Mouse (Mus musculus): ENCODE results near the gene Zfp2. TPM values are rescaled to one million over a fixed set of nuclear protein-coding genes. Genes with fewer than 3 reads are reported as not detected.

Zfp2 gene
- polyA plus RNA-seq, 1 experiment: 1.3 TPM

- H3K36me3 ChIP-seq (ENCODE audit: control insufficient read depth, insufficient read depth): no peaks in the 10 kb centered on the region
- no peak within 1 kb of the TSS for H3ac ChIP-seq (ENCODE audit: control insufficient read depth, insufficient read length)
- H3K79me2 ChIP-seq (ENCODE audit: control insufficient read depth, insufficient read depth): no peaks in the 10 kb centered on the region
- peaks cover 56% of the 10 kb centered on the region for H3K27me3 ChIP-seq (ENCODE audit: control insufficient read depth, insufficient read depth, insufficient read length)
- H3K4me3 ChIP-seq: no peak within 1 kb of the TSS
- H3K4me2 ChIP-seq (ENCODE audit: low read depth): no peak within 1 kb of the TSS
- TF ChIP-seq POLR2AphosphoS2 (IDR thresholded peaks at IDR 0.05; ENCODE audit: insufficient read length, low read depth) (no peak), MYOD1 (IDR thresholded peaks at IDR 0.05; ENCODE audit: control insufficient read depth in 1 of 3, insufficient read length in 2 of 3, low read depth in 2 of 3) (no peak), E2F4 (IDR thresholded peaks at IDR 0.05; ENCODE audit: insufficient read depth) (no peak), POLR2A (IDR thresholded peaks at IDR 0.05; ENCODE audit: insufficient read length, low read depth) (no peak), TCF12 (IDR thresholded peaks at IDR 0.05; ENCODE audit: insufficient read depth, poor library complexity, severe bottlenecking) (no peak), REST (IDR thresholded peaks at IDR 0.05; ENCODE audit: insufficient read depth, insufficient read length) (no peak), CEBPB (IDR thresholded peaks at IDR 0.05; ENCODE audit: insufficient read depth, poor library complexity, severe bottlenecking) (no peak), USF1 (IDR thresholded peaks at IDR 0.05; ENCODE audit: low read depth) (no peak), MAX (IDR thresholded peaks at IDR 0.05; ENCODE audit: low read depth) (no peak), SRF (IDR thresholded peaks at IDR 0.05; ENCODE audit: control insufficient read depth, insufficient read length, low read depth) (no peak), TCF3 (IDR thresholded peaks at IDR 0.05; ENCODE audit: insufficient read length, low read depth) (no peak), MYOG (IDR thresholded peaks at IDR 0.05; ENCODE audit: control insufficient read depth in 1 of 3, insufficient read depth in 1 of 3, insufficient read length in 2 of 3, low read depth in 2 of 3) (no peak)
Measured at GRCm38 (mm10) chr11:50850177-50850735, 65.7 kb downstream of the Zfp2 start, which contains the start of gene Grm6. Gene Grm6, plus strand, starts transcription at chr11:50850685.

DNA sequence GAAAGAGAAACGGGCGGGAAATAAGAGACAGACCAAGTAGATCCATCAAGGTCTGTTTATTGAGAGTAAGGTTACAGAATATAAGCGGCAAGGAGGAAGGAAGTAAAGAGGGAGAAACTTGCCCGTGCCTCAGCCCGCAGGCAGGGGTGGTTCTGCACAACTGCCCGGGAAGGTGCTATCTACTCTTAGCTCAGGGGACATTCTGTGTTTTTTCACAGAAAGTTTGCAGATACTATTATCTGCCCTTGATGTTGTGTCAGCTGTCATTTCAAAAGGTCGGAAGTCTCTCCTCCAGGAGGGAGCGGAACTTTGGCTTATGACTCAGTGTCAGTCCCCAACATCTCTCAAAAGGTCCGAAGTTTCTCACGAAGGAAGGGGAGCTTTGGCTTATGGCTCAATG lies 66.7 kb downstream of the Zfp2 start:
- H3ac ChIP-seq (ENCODE audit: control insufficient read depth, insufficient read length): no peak overlapping the region
- no peak overlapping the region for H3K4me2 ChIP-seq (ENCODE audit: low read depth)
- H3K4me3 ChIP-seq: no peak overlapping the region
- no peaks in the 10 kb centered on the region for H3K36me3 ChIP-seq (ENCODE audit: control insufficient read depth, insufficient read depth)
- peaks cover 65% of the 10 kb centered on the region for H3K27me3 ChIP-seq (ENCODE audit: control insufficient read depth, insufficient read depth, insufficient read length)
- TF ChIP-seq TCF12 (IDR thresholded peaks at IDR 0.05; ENCODE audit: insufficient read depth, poor library complexity, severe bottlenecking) (no peak), MAX (IDR thresholded peaks at IDR 0.05; ENCODE audit: low read depth) (no peak), TCF3 (IDR thresholded peaks at IDR 0.05; ENCODE audit: insufficient read length, low read depth) (no peak), MYOG (IDR thresholded peaks at IDR 0.05; ENCODE audit: control insufficient read depth in 1 of 3, insufficient read depth in 1 of 3, insufficient read length in 2 of 3, low read depth in 2 of 3) (no peak), USF1 (IDR thresholded peaks at IDR 0.05; ENCODE audit: low read depth) (no peak), SRF (IDR thresholded peaks at IDR 0.05; ENCODE audit: control insufficient read depth, insufficient read length, low read depth) (no peak), REST (IDR thresholded peaks at IDR 0.05; ENCODE audit: insufficient read depth, insufficient read length) (no peak), POLR2AphosphoS2 (IDR thresholded peaks at IDR 0.05; ENCODE audit: insufficient read length, low read depth) (no peak)
- no peaks in the 10 kb centered on the region for H3K79me2 ChIP-seq (ENCODE audit: control insufficient read depth, insufficient read depth)

Other genes starting within 250 kb of the Zfp2 start
- 1.6 TPM for gene Zfp354c, start 88.4 kb downstream of the Zfp2 start, polyA plus RNA-seq (2012; fragmentation: generic; extraction: Trizol)
- gene Zfp879, start 74.6 kb downstream of the Zfp2 start, polyA plus RNA-seq (2012; fragmentation: generic; extraction: Trizol): not detected
- gene Grm6, start 65.5 kb downstream of the Zfp2 start, polyA plus RNA-seq (2012; fragmentation: generic; extraction: Trizol): not detected
- gene Zfp454, start 28.5 kb downstream of the Zfp2 start, polyA plus RNA-seq (2012; fragmentation: generic; extraction: Trizol): 0.13 TPM
- gene Zfp354b, start 15.5 kb upstream of the Zfp2 start, polyA plus RNA-seq (2012; fragmentation: generic; extraction: Trizol): 0.13 TPM
- not detected for gene 4933414I15Rik, start 27.6 kb upstream of the Zfp2 start, polyA plus RNA-seq (2012; fragmentation: generic; extraction: Trizol)
- gene Prop1, start 37.6 kb upstream of the Zfp2 start, polyA plus RNA-seq (2012; fragmentation: generic; extraction: Trizol): not detected
- gene Olfr1378, start 50.4 kb upstream of the Zfp2 start, polyA plus RNA-seq (2012; fragmentation: generic; extraction: Trizol): not detected
- gene Olfr1377, start 65.8 kb upstream of the Zfp2 start, polyA plus RNA-seq (2012; fragmentation: generic; extraction: Trizol): not detected
- gene Olfr51, start 87.4 kb upstream of the Zfp2 start, polyA plus RNA-seq (2012; fragmentation: generic; extraction: Trizol): not detected
- gene Olfr54, start 98.1 kb upstream of the Zfp2 start, polyA plus RNA-seq (2012; fragmentation: generic; extraction: Trizol): not detected
- gene Olfr1375, start 131.9 kb upstream of the Zfp2 start, polyA plus RNA-seq (2012; fragmentation: generic; extraction: Trizol): not detected
- gene Zfp354a, start 143.1 kb upstream of the Zfp2 start, polyA plus RNA-seq (2012; fragmentation: generic; extraction: Trizol): 0.95 TPM